In the genomic region with DNA sequence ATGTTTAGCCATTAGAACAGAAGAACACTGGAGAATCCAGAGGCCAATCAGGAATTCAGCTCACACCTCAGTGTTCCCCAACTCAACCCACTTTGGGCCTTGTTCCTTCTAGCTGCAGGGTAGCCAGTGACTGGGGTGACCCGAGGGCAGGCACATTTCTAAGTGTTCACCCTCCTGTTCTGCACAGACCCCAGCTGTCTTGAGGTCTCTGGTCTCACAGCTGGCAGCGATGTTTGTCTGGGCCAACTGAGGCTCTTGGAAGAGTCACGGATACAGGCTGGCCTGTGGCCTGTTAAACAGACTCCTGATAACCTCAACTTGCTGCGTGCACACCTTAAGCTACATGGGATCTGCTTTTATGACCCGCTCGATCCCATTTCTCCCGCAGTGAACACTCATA, we compare ENCODE assay signal across 16 mouse cellular contexts. TPM values are rescaled to one million over a fixed set of nuclear protein-coding genes. Genes with fewer than 3 reads are reported as not detected.
DNase-seq lines count a peak whose midpoint lies in the region; ATAC-seq and TF ChIP-seq lines count a peak whose summit lies in the region.
"Had no signal": no experiment of that assay in that cellular context is flagged by ENCODE, and none has a peak within 500 bp of the region (broad histone marks: within the 10 kb centered on the region; RNA-seq: fewer than 3 reads in every experiment).

No protein-coding gene starts in this region.

- H3K27me3 ChIP-seq in CH12.LX (replicated peaks), result no peaks in the 10 kb centered on the region
- H3K27me3 ChIP-seq in liver, embryonic 14.5 days (ENCODE audit: control insufficient read depth, insufficient read depth, low read length), result no peaks in the 10 kb centered on the region
- H3K27me3 ChIP-seq: midbrain, embryonic 15.5 days had no signal

- no peak overlapping the region for H3K4me3 ChIP-seq in CH12.LX (replicated peaks in 1 of 3; ENCODE audit: low read depth in 2 of 3, low read length in 2 of 3, poor library complexity in 1 of 3)
- H3K4me3 ChIP-seq in liver, embryonic 14.5 days (ENCODE audit: insufficient read depth in 1 of 2, low read depth in 2 of 2, low read length in 2 of 2), result no peak overlapping the region
- no peak overlapping the region for H3K4me3 ChIP-seq in left cerebral cortex, adult 2 months
- H3K4me3 ChIP-seq: hindbrain, embryonic 10.5 days; midbrain, embryonic 15.5 days had no signal

- no peak for ATAC-seq in liver, embryonic 14.5 days (ENCODE audit: insufficient read depth)
- ATAC-seq: forebrain, embryonic 14.5 days; inflammation-experienced regulatory T-cells, adult 6 months; midbrain, embryonic 15.5 days had no signal

- H3K36me3 ChIP-seq in CH12.LX (replicated peaks in 1 of 2; ENCODE audit: control insufficient read depth in 1 of 2, insufficient read depth in 1 of 2, low read length in 1 of 2), result peaks cover 21 to 93% of the 10 kb centered on the region in 2 experiments
- H3K36me3 ChIP-seq in liver, embryonic 14.5 days (replicated peaks; ENCODE audit: control insufficient read depth, insufficient read depth, low read depth), result peaks cover 90% of the 10 kb centered on the region

- peak overlapping the region; percentile 73; the same call in 1 of the 2 replicates for H3K27ac ChIP-seq in CH12.LX (ENCODE audit: insufficient read depth, low read depth)
- peak overlapping the region; percentile 98 for H3K27ac ChIP-seq in liver, embryonic 14.5 days
- no peak overlapping the region for H3K27ac ChIP-seq in left cerebral cortex, adult 2 months
- H3K27ac ChIP-seq: hindbrain, embryonic 10.5 days; kidney, postnatal 0 days; midbrain, embryonic 15.5 days had no signal

- H3K4me1 ChIP-seq in CH12.LX (ENCODE audit: control insufficient read depth in 1 of 2, insufficient read depth in 2 of 2), result peaks cover 18 to 55% of the 10 kb centered on the region in 2 experiments
- peaks cover 29 to 34% of the 10 kb centered on the region in 2 experiments for H3K4me1 ChIP-seq in liver, embryonic 14.5 days (replicated peaks; ENCODE audit: control insufficient read depth in 2 of 2, insufficient read depth in 2 of 2, low read length in 1 of 2)
- H3K4me1 ChIP-seq: hindbrain, embryonic 10.5 days; midbrain, embryonic 15.5 days had no signal

- no peak for TF ChIP-seq RAD21 in CH12.LX (IDR thresholded peaks at IDR 0.05; ENCODE audit: low read depth, low read length)

- intact Hi-C loops in heart, postnatal 25 days (cut with DNase I), result no loop called here
- intact Hi-C loops in gastrocnemius, postnatal 14 days (cut with DNase I; ENCODE audit: low total_unique reads), result no loop called here
- intact Hi-C loops in left cerebral cortex, postnatal 10 days (cut with DNase I), result no loop called here
- intact Hi-C loops in left cerebral cortex, adult 2 months (cut with DNase I), result no loop called here

- WGBS in liver, embryonic 14.5 days (ENCODE audit: insufficient replicate concordance), result 85% methylated on average over 7 of the region's 7 CpGs

- H3K9me3 ChIP-seq in CH12.LX (replicated peaks; ENCODE audit: low read length), result no peaks in the 10 kb centered on the region
- no peaks in the 10 kb centered on the region for H3K9me3 ChIP-seq in liver, embryonic 14.5 days (ENCODE audit: control insufficient read depth, low read length)
- H3K9me3 ChIP-seq: hindbrain, embryonic 10.5 days; midbrain, embryonic 15.5 days had no signal

- no peak overlapping the region for H3K4me2 ChIP-seq in CH12.LX (ENCODE audit: insufficient read depth, low read depth, poor library complexity, severe bottlenecking)
- H3K4me2 ChIP-seq in liver, embryonic 14.5 days (ENCODE audit: low read depth), result peak overlapping the region; percentile 73
- H3K4me2 ChIP-seq: midbrain, embryonic 15.5 days had no signal

- in situ Hi-C loops in CH12.LX (cut with MboI; ENCODE audit: low pct_ligation_motif_present, low pct_unique_long_range_greater_than_20kb, low sequenced_read_pairs), result no loop called here

- no peaks in the 10 kb centered on the region for H3K79me2 ChIP-seq in CH12.LX (replicated peaks; ENCODE audit: control insufficient read depth, extremely low read depth, insufficient read depth, poor library complexity, severe bottlenecking)

- no peak overlapping the region for H3K9ac ChIP-seq in CH12.LX (ENCODE audit: insufficient read depth, low read depth)
- peak overlapping the region; percentile 71 for H3K9ac ChIP-seq in liver, embryonic 14.5 days (replicated peaks)
- H3K9ac ChIP-seq: midbrain, embryonic 15.5 days had no signal

- no peak for TF ChIP-seq CTCF in CH12.LX (conservative IDR thresholded peaks at IDR 0.05 in 1 of 2, IDR thresholded peaks at IDR 0.05 in 1 of 2; ENCODE audit: low read depth in 2 of 2, low read length in 2 of 2)
- TF ChIP-seq CTCF in liver, embryonic 14.5 days (IDR thresholded peaks at IDR 0.05; ENCODE audit: low read depth), result no peak
- no peak for TF ChIP-seq CTCF in left cerebral cortex, adult 2 months (IDR thresholded peaks at IDR 0.05)

- dilution Hi-C loops in CH12.LX (cut with MboI; ENCODE audit: extremely low pct_ligation_motif_present, extremely low pct_unique_long_range_greater_than_20kb, low sequenced_read_pairs), result no loop called here

- no peak for TF ChIP-seq EP300 in CH12.LX (IDR thresholded peaks at IDR 0.05; ENCODE audit: low read length)
- no peak for TF ChIP-seq EP300 in liver, embryonic 14.5 days (IDR thresholded peaks at IDR 0.05; ENCODE audit: low read depth)

- DNase-seq in heart, adult 11 months, result peak; percentile 89
- DNase-seq in heart, postnatal 25 days (ENCODE audit: low spot score), result no peak
- no peak for DNase-seq in CH12.LX (ENCODE audit: extremely low read depth)
- DNase-seq in gastrocnemius, postnatal 14 days, result peak; percentile 33
- no peak for DNase-seq in liver, embryonic 14.5 days (ENCODE audit: low read depth in 3 of 3, low spot score in 3 of 3)
- no peak for DNase-seq in cerebellum, postnatal 36 days
- DNase-seq in left cerebral cortex, postnatal 10 days (ENCODE audit: extremely low spot score in 1 of 2, low spot score in 2 of 2), result no peak
- no peak for DNase-seq in left cerebral cortex, adult 2 months (ENCODE audit: extremely low spot score in 1 of 2, low spot score in 2 of 2)
- DNase-seq: B cell, adult 2 months; lung, adult 2 months; right cerebral cortex, postnatal 25 days had no signal

- TF ChIP-seq POLR2A in CH12.LX (IDR thresholded peaks at IDR 0.05; ENCODE audit: low read depth, low read length), result no peak

TF ChIP-seq in CH12.LX, 34 proteins besides CTCF, POLR2A, EP300 and RAD21:
- TF ChIP-seq ELF1 (IDR thresholded peaks at IDR 0.05; ENCODE audit: low read depth, low read length), result no peak
- no peak for TF ChIP-seq USF2 (conservative IDR thresholded peaks at IDR 0.05; ENCODE audit: low read depth, low read length)
- TF ChIP-seq PAX5 (IDR thresholded peaks at IDR 0.05; ENCODE audit: low read length), result no peak
- no peak for TF ChIP-seq BHLHE40 (IDR thresholded peaks at IDR 0.05; ENCODE audit: low read depth, low read length)
- TF ChIP-seq USF1 (IDR thresholded peaks at IDR 0.05; ENCODE audit: low read depth, low read length), result no peak
- no peak for TF ChIP-seq POLR2AphosphoS2 (IDR thresholded peaks at IDR 0.05; ENCODE audit: low read depth, low read length)

RNA-seq across cellular contexts. Expression of a gene that starts 23.1 kb away (rescaled TPM):
- over 10,000 TPM; 12,975 to 13,062 TPM for total RNA-seq in heart, postnatal 25 days (2021)
- total RNA-seq in CH12.LX (2012; rRNA removed), result 34.6 and 34.9 TPM in 2 replicates
- total RNA-seq in CH12.LX (2014; rRNA removed), result 63.1 and 67.2 TPM in 2 replicates
- polyA plus RNA-seq in CH12.LX (2012; ENCODE audit: insufficient read length, low read depth), result 178 and 213 TPM in 2 replicates
- total RNA-seq in gastrocnemius, postnatal 14 days (2021), result over 10,000 TPM; 23,393 to 24,139 TPM
- polyA plus RNA-seq in liver, embryonic 14.5 days (2012; rRNA removed), result 49.2 and 87.4 TPM in 2 replicates
- 113 and 116 TPM in 2 replicates for polyA plus RNA-seq in liver, embryonic 14.5 days (2014; fragmentation: Nextera tagmentation; extraction: Ambion mirVana)
- 100 to 1,000 TPM; 180 to 192 TPM for total RNA-seq in left cerebral cortex, postnatal 10 days (2021)
- 100 to 1,000 TPM; 223 to 236 TPM for total RNA-seq in left cerebral cortex, adult 2 months (2021)

RNA-seq across cellular contexts. Expression of a gene that starts 50.8 kb away (rescaled TPM):
- 10 to 100 TPM; 21.2 to 22.5 TPM for total RNA-seq in heart, postnatal 25 days (2021)
- total RNA-seq in CH12.LX (2012; rRNA removed) (14.6 and 14.7 TPM in 2 replicates), CH12.LX (2014; rRNA removed) (23.7 and 24.5 TPM in 2 replicates)
- polyA plus RNA-seq in CH12.LX (2012; ENCODE audit: insufficient read length, low read depth), result 29.4 and 31.6 TPM in 2 replicates
- 10 to 100 TPM; 21.3 to 21.6 TPM for total RNA-seq in gastrocnemius, postnatal 14 days (2021)
- 3.8 and 5.6 TPM in 2 replicates for polyA plus RNA-seq in liver, embryonic 14.5 days (2012; rRNA removed)
- 6.8 and 7.7 TPM in 2 replicates for polyA plus RNA-seq in liver, embryonic 14.5 days (2014; fragmentation: Nextera tagmentation; extraction: Ambion mirVana)
- total RNA-seq in left cerebral cortex, postnatal 10 days (2021), result 10 to 100 TPM; 17.5 to 18.6 TPM
- 10 to 100 TPM; 18.8 to 21.7 TPM for total RNA-seq in left cerebral cortex, adult 2 months (2021)

Comparison
In these comparisons a context has a peak if more than half of its experiments do, and no peak if none do; other contexts are left out.
1. DNase-seq: peak in heart, adult 11 months (single experiment) and gastrocnemius, postnatal 14 days (single experiment); none in heart, postnatal 25 days (single experiment), CH12.LX (single experiment), liver, embryonic 14.5 days (0 of 3), cerebellum, postnatal 36 days (0 of 2), left cerebral cortex, postnatal 10 days (0 of 2) and left cerebral cortex, adult 2 months (0 of 2).
2. RNA of a gene that starts 23.1 kb away (total RNA-seq): 23,393 to 24,139 TPM in gastrocnemius, postnatal 14 days and 12,975 to 13,062 TPM in heart, postnatal 25 days; 223 to 236 TPM in left cerebral cortex, adult 2 months, 180 to 192 TPM in left cerebral cortex, postnatal 10 days and 34.6 to 67.2 TPM in CH12.LX; every median in the first group is over 10 times any median in the second.